Mouse (Mus musculus): ENCODE results near the gene Olfr630. TPM values are rescaled to one million over a fixed set of nuclear protein-coding genes. Genes with fewer than 3 reads are reported as not detected.
"Not testable (repeated sequence)": the region's sequence is repeated elsewhere in the genome, so short reads cannot be mapped to it uniquely, and the experiment has no call there.

Gene Olfr630
- polyA plus RNA-seq, 1 experiment from 2014 or later = not detected

- H3K4me2 ChIP-seq (ENCODE audit: low read length) = no peak within 1 kb of the TSS
- H3K27ac ChIP-seq (ENCODE audit: low read depth, low read length) = no peak within 1 kb of the TSS
- no peak within 1 kb of the TSS for H3K9ac ChIP-seq (ENCODE audit: low read length)
- H3K4me1 ChIP-seq (ENCODE audit: control insufficient read depth, insufficient read depth, low read length) = no peaks in the 10 kb centered on the region
- 77% methylated on average over 2 of the region's 2 CpGs for WGBS
- H3K9me3 ChIP-seq (replicated peaks; ENCODE audit: control insufficient read depth, low read length) = no peaks in the 10 kb centered on the region
- H3K27me3 ChIP-seq (replicated peaks; ENCODE audit: control insufficient read depth, insufficient read depth, low read length) = no peaks in the 10 kb centered on the region
- no peak for DNase-seq (ENCODE audit: low spot score)
- no peak within 1 kb of the TSS for H3K4me3 ChIP-seq (ENCODE audit: low read depth, low read length)
- ATAC-seq = no peak
- no peaks in the 10 kb centered on the region for H3K36me3 ChIP-seq (ENCODE audit: control insufficient read depth, insufficient read depth, low read length)
Measured at GRCm38 (mm10) chr7:103744843-103745242, 12.3 kb downstream of the Olfr630 start, which contains the start of gene Olfr629. Gene Olfr629, minus strand, starts transcription at chr7:103744943.

GRCm38 (mm10) chr7:103730074-103730473 is 27.1 kb downstream of the Olfr630 start, which contains the start of gene Olfr628:
Gene Olfr628, plus strand, starts transcription at chr7:103730374.
- no peaks in the 10 kb centered on the region for H3K9me3 ChIP-seq (replicated peaks; ENCODE audit: control insufficient read depth, low read length)
- 82% methylated on average over 1 of the region's 1 CpGs for WGBS
- no peak within 1 kb of the TSS for H3K4me2 ChIP-seq (ENCODE audit: low read length)
- ATAC-seq = no peak
- no peaks in the 10 kb centered on the region for H3K36me3 ChIP-seq (ENCODE audit: control insufficient read depth, insufficient read depth, low read length)
- no peaks in the 10 kb centered on the region for H3K4me1 ChIP-seq (ENCODE audit: control insufficient read depth, insufficient read depth, low read length)
- H3K27me3 ChIP-seq (replicated peaks; ENCODE audit: control insufficient read depth, insufficient read depth, low read length) = no peaks in the 10 kb centered on the region
- H3K27ac ChIP-seq (ENCODE audit: low read depth, low read length) = no peak within 1 kb of the TSS
- H3K9ac ChIP-seq (ENCODE audit: low read length) = no peak within 1 kb of the TSS
- no peak within 1 kb of the TSS for H3K4me3 ChIP-seq (ENCODE audit: low read depth, low read length)
- no peak for DNase-seq (ENCODE audit: low spot score)

DNA sequence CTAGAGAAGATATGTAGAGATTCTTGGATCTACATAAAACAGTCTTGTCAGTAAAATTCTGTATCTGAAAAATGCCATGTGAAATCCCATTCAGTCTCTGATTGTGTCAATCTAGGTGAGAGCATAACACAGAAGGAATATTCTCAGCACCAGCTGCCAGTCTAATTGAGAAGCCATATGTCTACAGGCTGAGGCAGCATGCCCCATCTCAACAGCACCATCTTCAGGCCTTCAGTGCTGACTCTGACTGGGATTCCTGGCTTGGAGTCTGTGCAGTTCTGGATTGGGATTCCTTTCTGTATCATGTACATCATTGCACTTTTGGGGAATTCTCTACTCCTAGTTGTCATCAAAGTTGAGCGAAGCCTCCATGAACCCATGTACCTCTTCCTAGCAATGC is 40.7 kb downstream of the Olfr630 start:
- H3K4me2 ChIP-seq (ENCODE audit: low read length); H3K4me1 ChIP-seq (ENCODE audit: control insufficient read depth, insufficient read depth, low read length); H3K27ac ChIP-seq (ENCODE audit: low read depth, low read length); H3K9me3 ChIP-seq (replicated peaks; ENCODE audit: control insufficient read depth, low read length); H3K4me3 ChIP-seq (ENCODE audit: low read depth, low read length); H3K27me3 ChIP-seq (replicated peaks; ENCODE audit: control insufficient read depth, insufficient read depth, low read length); ATAC-seq; H3K9ac ChIP-seq (ENCODE audit: low read length); H3K36me3 ChIP-seq (ENCODE audit: control insufficient read depth, insufficient read depth, low read length): not testable (repeated sequence)
- DNase-seq (ENCODE audit: low spot score) = peak; percentile 2
- 95% methylated on average over 1 of the region's 1 CpGs for WGBS

GRCm38 (mm10) chr7:103714371-103714770 is 42.8 kb downstream of the Olfr630 start, which contains the start of gene Olfr243:
Gene Olfr243, plus strand, starts transcription at chr7:103714671.
- Histone ChIP-seq H3K4me1 (ENCODE audit: control insufficient read depth, insufficient read depth, low read length) (no peaks in the 10 kb centered on the region), H3K4me2 (ENCODE audit: low read length) (no peak within 1 kb of the TSS), H3K27me3 (replicated peaks; ENCODE audit: control insufficient read depth, insufficient read depth, low read length) (no peaks in the 10 kb centered on the region), H3K4me3 (ENCODE audit: low read depth, low read length) (no peak within 1 kb of the TSS), H3K36me3 (ENCODE audit: control insufficient read depth, insufficient read depth, low read length) (no peaks in the 10 kb centered on the region), H3K27ac (ENCODE audit: low read depth, low read length) (no peak within 1 kb of the TSS), H3K9me3 (replicated peaks; ENCODE audit: control insufficient read depth, low read length) (no peaks in the 10 kb centered on the region), H3K9ac (ENCODE audit: low read length) (no peak within 1 kb of the TSS)
- ATAC-seq (no peak), DNase-seq (ENCODE audit: low spot score) (no peak)

DNA sequence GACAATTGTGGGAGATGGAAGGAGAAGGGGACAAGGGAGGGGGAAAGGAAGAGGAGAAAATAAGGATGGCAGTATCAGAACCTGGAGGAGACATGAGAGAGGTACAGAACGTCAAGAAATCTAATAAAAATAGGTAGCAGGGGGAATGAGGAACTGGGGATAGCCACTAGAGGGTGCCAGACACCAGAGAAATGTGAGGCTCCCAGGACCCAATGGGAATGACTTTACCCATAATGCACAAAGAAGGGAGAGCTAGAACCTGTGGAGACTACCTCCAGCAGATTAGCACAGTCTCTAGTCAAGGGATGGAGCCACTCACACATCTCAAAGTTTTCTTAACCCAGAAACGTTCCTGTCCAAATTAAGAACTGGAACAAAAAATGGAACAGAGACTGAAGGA is 45.1 kb downstream of the Olfr630 start:
- DNase-seq (ENCODE audit: low spot score) (no peak), ATAC-seq (no peak)
- Histone ChIP-seq H3K4me2 (ENCODE audit: low read length) (no peak overlapping the region), H3K4me1 (ENCODE audit: control insufficient read depth, insufficient read depth, low read length) (no peaks in the 10 kb centered on the region), H3K36me3 (ENCODE audit: control insufficient read depth, insufficient read depth, low read length) (no peaks in the 10 kb centered on the region), H3K27ac (ENCODE audit: low read depth, low read length) (no peak overlapping the region), H3K9me3 (replicated peaks; ENCODE audit: control insufficient read depth, low read length) (no peaks in the 10 kb centered on the region), H3K27me3 (replicated peaks; ENCODE audit: control insufficient read depth, insufficient read depth, low read length) (no peaks in the 10 kb centered on the region), H3K4me3 (ENCODE audit: low read depth, low read length) (no peak overlapping the region), H3K9ac (ENCODE audit: low read length) (no peak overlapping the region)
- 41% methylated on average over 2 of the region's 2 CpGs for WGBS

Other genes starting within 250 kb of the Olfr630 start
- not detected in 2 replicates for gene Olfr610, start 245.2 kb downstream of the Olfr630 start, polyA plus RNA-seq (2014; fragmentation: Nextera tagmentation; extraction: Ambion mirVana)
- not detected in 2 replicates for gene Olfr611, start 236.5 kb downstream of the Olfr630 start, polyA plus RNA-seq (2014; fragmentation: Nextera tagmentation; extraction: Ambion mirVana)
- gene Olfr612, start 214.6 kb downstream of the Olfr630 start, polyA plus RNA-seq (2014; fragmentation: Nextera tagmentation; extraction: Ambion mirVana) = not detected in 2 replicates
- not detected in 2 replicates for gene Olfr613, start 209.3 kb downstream of the Olfr630 start, polyA plus RNA-seq (2014; fragmentation: Nextera tagmentation; extraction: Ambion mirVana)
- gene Olfr615, start 201.3 kb downstream of the Olfr630 start, polyA plus RNA-seq (2014; fragmentation: Nextera tagmentation; extraction: Ambion mirVana) = not detected in 2 replicates
- gene Olfr616, start 188.2 kb downstream of the Olfr630 start, polyA plus RNA-seq (2014; fragmentation: Nextera tagmentation; extraction: Ambion mirVana) = not detected in 2 replicates
- gene Olfr617, start 184.3 kb downstream of the Olfr630 start, polyA plus RNA-seq (2014; fragmentation: Nextera tagmentation; extraction: Ambion mirVana) = not detected in 2 replicates
- not detected in 2 replicates for gene Olfr618, start 167.2 kb downstream of the Olfr630 start, polyA plus RNA-seq (2014; fragmentation: Nextera tagmentation; extraction: Ambion mirVana)
- gene Olfr619, start 156.8 kb downstream of the Olfr630 start, polyA plus RNA-seq (2014; fragmentation: Nextera tagmentation; extraction: Ambion mirVana) = not detected in 2 replicates
- not detected in 2 replicates for gene Olfr620, start 144.8 kb downstream of the Olfr630 start, polyA plus RNA-seq (2014; fragmentation: Nextera tagmentation; extraction: Ambion mirVana)
- gene Olfr622, start 114.6 kb downstream of the Olfr630 start, polyA plus RNA-seq (2014; fragmentation: Nextera tagmentation; extraction: Ambion mirVana) = not detected in 2 replicates
- gene Olfr623, start 93.6 kb downstream of the Olfr630 start, polyA plus RNA-seq (2014; fragmentation: Nextera tagmentation; extraction: Ambion mirVana) = not detected in 2 replicates
- gene Olfr624, start 86.1 kb downstream of the Olfr630 start, polyA plus RNA-seq (2014; fragmentation: Nextera tagmentation; extraction: Ambion mirVana) = not detected in 2 replicates
- not detected in 2 replicates for gene Olfr625-ps1, start 74.6 kb downstream of the Olfr630 start, polyA plus RNA-seq (2014; fragmentation: Nextera tagmentation; extraction: Ambion mirVana)
- not detected in 2 replicates for gene Olfr243, start 42.7 kb downstream of the Olfr630 start, polyA plus RNA-seq (2014; fragmentation: Nextera tagmentation; extraction: Ambion mirVana)
- not detected in 2 replicates for gene Olfr628, start 27.0 kb downstream of the Olfr630 start, polyA plus RNA-seq (2014; fragmentation: Nextera tagmentation; extraction: Ambion mirVana)
- not detected in 2 replicates for gene Olfr629, start 12.4 kb downstream of the Olfr630 start, polyA plus RNA-seq (2014; fragmentation: Nextera tagmentation; extraction: Ambion mirVana)
- gene Olfr69, start 14.3 kb upstream of the Olfr630 start, polyA plus RNA-seq (2014; fragmentation: Nextera tagmentation; extraction: Ambion mirVana) = not detected in 2 replicates
- not detected in 2 replicates for gene Olfr68, start 22.4 kb upstream of the Olfr630 start, polyA plus RNA-seq (2014; fragmentation: Nextera tagmentation; extraction: Ambion mirVana)
- gene Olfr67, start 34.5 kb upstream of the Olfr630 start, polyA plus RNA-seq (2014; fragmentation: Nextera tagmentation; extraction: Ambion mirVana) = not detected in 2 replicates
- 1,580 and 1,724 TPM in 2 replicates for gene Hbb-bt, start 56.7 kb upstream of the Olfr630 start, polyA plus RNA-seq (2014; fragmentation: Nextera tagmentation; extraction: Ambion mirVana)
- 3,810 and 4,891 TPM in 2 replicates for gene Hbb-bs, start 70.8 kb upstream of the Olfr630 start, polyA plus RNA-seq (2014; fragmentation: Nextera tagmentation; extraction: Ambion mirVana)
- gene Hbb-bh2, start 83.2 kb upstream of the Olfr630 start, polyA plus RNA-seq (2014; fragmentation: Nextera tagmentation; extraction: Ambion mirVana) = not detected in 2 replicates
- 0.90 and 2.5 TPM in 2 replicates for gene Hbb-bh1, start 85.8 kb upstream of the Olfr630 start, polyA plus RNA-seq (2014; fragmentation: Nextera tagmentation; extraction: Ambion mirVana)
- gene Hbb-y, start 95.9 kb upstream of the Olfr630 start, polyA plus RNA-seq (2014; fragmentation: Nextera tagmentation; extraction: Ambion mirVana) = 152 and 669 TPM in 2 replicates
- gene Olfr66, start 128.9 kb upstream of the Olfr630 start, polyA plus RNA-seq (2014; fragmentation: Nextera tagmentation; extraction: Ambion mirVana) = not detected in 2 replicates
- not detected in 2 replicates for gene Olfr64, start 137.2 kb upstream of the Olfr630 start, polyA plus RNA-seq (2014; fragmentation: Nextera tagmentation; extraction: Ambion mirVana)
- not detected in 2 replicates for gene Olfr65, start 146.2 kb upstream of the Olfr630 start, polyA plus RNA-seq (2014; fragmentation: Nextera tagmentation; extraction: Ambion mirVana)
- gene Olfr631, start 171.5 kb upstream of the Olfr630 start, polyA plus RNA-seq (2014; fragmentation: Nextera tagmentation; extraction: Ambion mirVana) = not detected in 2 replicates
- gene Olfr632, start 177.0 kb upstream of the Olfr630 start, polyA plus RNA-seq (2014; fragmentation: Nextera tagmentation; extraction: Ambion mirVana) = not detected in 2 replicates
- not detected in 2 replicates for gene Olfr633, start 187.1 kb upstream of the Olfr630 start, polyA plus RNA-seq (2014; fragmentation: Nextera tagmentation; extraction: Ambion mirVana)
- not detected in 2 replicates for gene Olfr635, start 213.8 kb upstream of the Olfr630 start, polyA plus RNA-seq (2014; fragmentation: Nextera tagmentation; extraction: Ambion mirVana)
- not detected in 2 replicates for gene Olfr638, start 241.4 kb upstream of the Olfr630 start, polyA plus RNA-seq (2014; fragmentation: Nextera tagmentation; extraction: Ambion mirVana)

Data from forebrain, embryonic 14.5 days (tissue).